Mouse (Mus musculus): Measurements from ENCODE around the gene Gfpt1.
"Not testable (repeated sequence)": the region's sequence is repeated elsewhere in the genome, so short reads cannot be mapped to it uniquely, and the experiment has no call there.

Gfpt1 gene

DNA sequence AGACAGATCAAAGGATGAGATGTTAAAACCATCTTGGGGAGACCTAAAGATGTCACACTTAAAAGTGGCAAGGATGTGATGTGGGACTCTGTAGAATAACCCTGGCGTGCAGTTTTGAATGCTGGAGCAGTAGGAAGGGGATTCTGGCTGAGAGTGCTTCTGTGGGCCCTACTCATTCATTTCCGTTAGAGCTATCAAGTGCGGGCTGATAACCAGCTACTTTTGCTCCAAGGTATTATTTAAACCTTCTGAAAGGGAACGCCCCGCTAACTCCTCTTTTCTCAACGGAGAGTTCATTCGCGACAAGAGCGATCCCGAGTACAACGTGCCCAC, 676 bp upstream of the Gfpt1 start:
- DNase-seq (ENCODE audit: low spot score): no peak

- DNase-seq (ENCODE audit: low spot score): no peak
Measured at GRCm38 (mm10) chr6:87043131-87043516, 478 bp downstream of the Gfpt1 start.

- DNase-seq (ENCODE audit: low spot score): no peak
Measured at GRCm38 (mm10) chr6:87044895-87045294, 2.2 kb downstream of the Gfpt1 start.

DNA sequence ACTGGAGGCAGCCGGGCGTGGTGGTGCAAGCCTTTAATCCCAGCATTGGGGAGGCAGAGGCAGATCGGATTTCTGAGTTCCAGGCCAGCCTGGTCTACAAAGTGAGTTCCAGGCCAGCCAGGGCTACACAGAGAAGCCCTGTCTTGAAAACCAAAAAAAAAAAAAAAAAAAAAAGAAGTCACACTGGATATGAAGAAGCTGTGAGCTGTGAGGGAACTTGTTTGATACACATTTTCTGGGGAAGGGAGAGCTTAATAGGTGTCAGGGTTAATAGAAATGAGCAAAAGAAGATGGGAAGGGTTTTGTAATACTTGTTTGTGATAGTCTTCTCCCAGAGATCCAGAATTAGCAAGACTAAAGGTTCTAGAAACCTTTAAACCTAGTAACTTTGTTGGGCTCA, 2.9 kb downstream of the Gfpt1 start:
- DNase-seq (ENCODE audit: low spot score): no peak

DNA sequence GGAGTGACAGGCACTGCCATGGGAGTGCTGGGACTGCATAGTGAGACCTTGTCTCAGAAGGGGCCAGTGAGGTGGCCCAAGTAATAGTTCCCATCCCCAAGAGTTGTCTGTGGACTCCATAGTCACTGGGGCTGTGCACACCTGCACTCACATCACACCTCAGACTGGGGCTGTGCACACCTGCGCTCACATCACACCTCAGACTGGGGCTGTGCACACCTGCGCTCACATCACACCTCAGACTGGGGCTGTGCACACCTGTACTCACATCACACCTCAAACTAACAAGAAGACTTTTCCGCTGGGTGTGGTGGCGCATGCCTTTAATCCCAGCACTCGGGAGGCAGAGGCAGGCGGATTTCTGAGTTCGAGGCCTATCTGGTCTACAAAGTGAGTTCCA, 6.1 kb downstream of the Gfpt1 start:
- DNase-seq (ENCODE audit: low spot score): not testable (repeated sequence)

- no peak for DNase-seq (ENCODE audit: low spot score)
Measured at GRCm38 (mm10) chr6:87051886-87052425, 9.3 kb downstream of the Gfpt1 start.

- DNase-seq (ENCODE audit: low spot score): no peak
Measured at GRCm38 (mm10) chr6:87054193-87054592, 11.5 kb downstream of the Gfpt1 start.

GRCm38 (mm10) chr6:87059754-87060153, 17.1 kb downstream of the Gfpt1 start:
- DNase-seq (ENCODE audit: low spot score): no peak

GRCm38 (mm10) chr6:87063586-87063985, 20.9 kb downstream of the Gfpt1 start:
- DNase-seq (ENCODE audit: low spot score): no peak

GRCm38 (mm10) chr6:87068209-87068608, 25.6 kb downstream of the Gfpt1 start:
- DNase-seq (ENCODE audit: low spot score): no peak

DNA sequence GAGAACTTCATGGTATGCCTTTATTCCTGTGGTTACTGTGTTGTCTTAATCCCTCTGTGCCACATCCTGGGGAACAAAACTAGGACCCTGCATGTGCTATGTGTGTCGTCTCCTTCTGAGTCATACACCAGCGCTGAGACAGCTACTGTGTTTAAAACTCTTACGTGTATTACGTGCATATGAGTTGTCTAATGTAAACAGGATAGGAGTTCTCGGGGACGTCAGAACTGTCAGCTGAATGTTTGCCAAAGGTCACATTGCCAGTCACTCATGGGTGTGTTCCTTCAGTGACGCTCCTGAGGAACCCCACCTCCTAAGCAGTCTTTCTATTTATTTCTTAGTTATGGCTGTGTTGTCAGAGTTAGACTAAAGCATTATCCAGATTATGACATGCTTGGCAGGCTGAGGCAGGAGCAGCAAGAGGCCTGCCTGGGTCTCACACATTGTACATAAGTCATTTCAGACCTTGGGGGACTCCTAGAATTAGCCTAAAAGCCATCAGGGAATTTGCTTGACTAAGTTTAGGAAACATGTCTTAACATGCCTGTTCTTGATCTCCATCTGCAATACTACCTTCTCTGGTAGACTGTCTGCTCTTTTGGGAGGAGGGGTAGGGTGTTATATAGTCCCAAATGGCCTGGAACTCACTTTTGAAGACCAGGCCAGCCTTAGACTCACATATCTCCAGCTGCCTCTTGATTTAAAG, 26.7 kb downstream of the Gfpt1 start:
- no peak for DNase-seq (ENCODE audit: low spot score)

DNA sequence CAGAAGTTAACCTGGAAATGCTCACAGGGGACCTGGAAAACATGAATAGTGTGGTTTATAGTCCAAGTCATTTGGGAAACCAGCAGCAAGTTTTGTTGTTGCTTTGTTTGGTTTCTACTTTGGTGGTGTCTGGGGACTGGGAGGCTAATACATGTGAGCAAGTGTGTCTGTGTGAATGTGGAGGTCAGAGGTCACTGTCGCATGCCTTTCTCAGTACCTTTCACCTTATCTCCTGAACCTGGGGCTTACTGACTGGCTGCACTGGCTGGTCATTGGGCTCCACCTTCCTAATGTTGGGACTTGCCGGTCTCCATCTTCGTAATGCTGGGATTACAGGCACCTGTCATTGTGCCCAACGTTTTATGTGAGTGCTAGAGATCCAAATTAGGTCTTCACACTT, 28.0 kb downstream of the Gfpt1 start:
- DNase-seq (ENCODE audit: low spot score): no peak

GRCm38 (mm10) chr6:87072759-87073158, 30.1 kb downstream of the Gfpt1 start:
- no peak for DNase-seq (ENCODE audit: low spot score)

- no peak for DNase-seq (ENCODE audit: low spot score)
Measured at GRCm38 (mm10) chr6:87075092-87075685, 32.5 kb downstream of the Gfpt1 start.

- no peak for DNase-seq (ENCODE audit: low spot score)
Measured at GRCm38 (mm10) chr6:87079457-87079856, 36.8 kb downstream of the Gfpt1 start.

DNA sequence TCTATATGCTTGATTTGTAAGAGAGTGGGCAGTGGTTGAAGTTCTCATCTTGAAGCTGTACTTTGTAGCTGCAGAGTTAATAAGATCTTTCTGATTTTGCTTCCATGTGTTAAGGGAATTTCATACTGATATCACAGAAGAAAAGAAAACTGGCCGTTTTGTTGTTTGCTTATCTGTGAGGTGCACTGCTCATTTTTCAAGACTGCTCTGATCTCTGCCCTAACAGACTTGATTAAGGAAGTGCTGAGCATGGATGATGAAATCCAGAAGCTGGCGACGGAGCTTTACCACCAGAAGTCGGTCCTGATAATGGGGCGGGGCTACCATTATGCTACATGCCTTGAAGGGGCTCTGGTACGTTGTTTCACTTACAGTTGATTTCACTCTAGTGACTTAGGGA, 42.4 kb downstream of the Gfpt1 start:
- no peak for DNase-seq (ENCODE audit: low spot score)

DNA sequence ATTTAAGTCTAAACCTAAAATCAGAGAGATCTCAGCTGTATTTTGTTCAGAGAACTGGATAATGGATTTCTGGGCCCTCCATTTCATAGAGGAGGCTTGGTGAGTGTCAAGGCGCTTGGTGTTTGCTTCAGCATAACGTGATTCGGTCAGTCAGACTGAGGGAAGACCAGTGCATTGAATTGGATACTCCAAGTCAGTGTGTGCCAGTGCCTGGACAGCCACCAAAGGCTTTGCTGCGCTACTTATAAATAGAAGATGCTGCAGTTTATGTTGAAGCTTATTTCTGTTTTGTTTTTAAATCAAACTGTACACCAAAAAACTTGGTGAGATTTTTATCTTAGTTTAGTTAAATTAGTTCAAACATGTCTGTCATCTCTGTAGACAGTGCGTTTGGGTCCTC, 45.7 kb downstream of the Gfpt1 start:
- DNase-seq (ENCODE audit: low spot score): no peak

GRCm38 (mm10) chr6:87090877-87091276, 48.2 kb downstream of the Gfpt1 start:
- no peak for DNase-seq (ENCODE audit: low spot score)

DNA sequence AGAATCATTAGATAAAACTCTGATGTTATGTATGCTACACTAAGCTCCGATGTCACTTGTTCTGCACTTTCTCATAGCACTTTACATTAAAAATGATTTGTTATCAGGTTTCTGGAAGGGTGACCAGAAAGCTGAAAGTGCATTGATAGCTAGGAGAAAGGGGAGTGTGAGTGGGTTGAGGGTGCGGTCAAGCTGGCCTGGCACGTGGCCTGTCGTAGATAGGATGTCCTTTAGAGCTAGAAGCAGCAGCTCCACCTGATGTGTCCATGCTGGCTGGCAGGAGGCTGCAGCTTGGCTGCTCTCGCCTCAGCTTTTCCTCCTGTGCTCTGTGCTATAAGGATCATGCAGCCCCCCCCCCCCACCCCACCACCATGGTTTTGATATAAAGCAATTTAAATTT, 49.8 kb downstream of the Gfpt1 start:
- DNase-seq (ENCODE audit: low spot score): no peak

DNA sequence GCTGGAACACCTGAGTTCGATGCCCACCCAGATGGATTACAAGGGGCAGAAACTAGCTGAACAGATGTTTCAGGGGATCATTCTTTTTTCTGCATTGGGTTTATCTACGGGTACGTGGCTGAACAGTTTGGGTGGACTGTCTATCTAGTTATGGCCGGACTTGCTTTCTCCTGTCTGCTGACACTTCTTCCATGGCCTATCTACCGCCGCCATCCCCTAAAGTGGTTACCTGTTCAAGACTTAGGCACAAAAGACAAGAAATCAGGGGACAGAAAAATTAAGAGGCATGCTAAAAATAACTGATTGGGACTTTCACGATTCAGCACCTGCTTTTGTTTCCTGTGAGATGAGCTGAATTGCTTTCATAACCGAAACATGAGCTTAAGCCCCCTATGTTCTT, 51.0 kb downstream of the Gfpt1 start:
- not testable (repeated sequence) for DNase-seq (ENCODE audit: low spot score)

- DNase-seq (ENCODE audit: low spot score): no peak
Measured at GRCm38 (mm10) chr6:87099261-87099660, 56.6 kb downstream of the Gfpt1 start.

- DNase-seq (ENCODE audit: low spot score): no peak
Measured at GRCm38 (mm10) chr6:87099671-87100296, 57.1 kb downstream of the Gfpt1 start.

DNA sequence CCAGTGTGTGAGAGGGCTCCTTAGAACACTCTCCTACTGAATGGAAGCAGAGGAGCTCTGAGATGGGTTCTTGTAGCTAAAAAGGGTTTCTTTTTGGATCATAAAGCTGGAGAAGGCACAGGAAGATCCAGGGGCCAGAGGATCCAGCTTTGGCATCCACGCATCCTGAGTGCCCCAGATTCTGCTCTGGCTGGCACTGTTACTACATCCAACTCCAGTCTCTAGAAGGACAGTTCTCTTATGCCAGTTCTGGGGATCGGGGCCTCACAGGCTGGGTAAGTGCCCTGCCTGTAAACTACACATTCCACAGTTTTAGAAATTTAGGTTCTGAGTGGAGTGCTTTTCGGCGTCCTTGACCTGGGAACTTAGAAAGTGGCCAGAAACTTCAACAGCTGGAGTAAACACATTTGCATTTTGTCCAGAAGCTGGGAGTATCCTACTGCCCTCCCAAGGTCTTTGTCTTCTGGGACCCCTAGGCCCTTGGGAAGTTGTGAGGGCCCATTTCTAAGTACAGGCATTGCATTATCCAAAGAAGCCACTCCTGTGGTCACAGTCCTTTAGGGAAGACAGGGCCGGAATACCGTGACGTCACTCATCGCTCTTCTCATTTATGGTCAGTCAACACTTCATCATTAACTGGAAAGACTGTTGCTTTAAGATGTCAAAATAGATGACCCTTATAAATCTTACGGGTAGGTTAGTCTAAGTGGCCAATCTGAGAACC, 57.8 kb downstream of the Gfpt1 start:
- no peak for DNase-seq (ENCODE audit: low spot score)

All from ovary, postnatal 10 days (tissue).